Mouse (Mus musculus): ENCODE data around the gene Fam69b. TPM values are rescaled to one million over a fixed set of nuclear protein-coding genes. Genes with fewer than 3 reads are reported as not detected.

The Fam69b gene
- 128 and 136 TPM in 2 replicates for polyA plus RNA-seq (2014; fragmentation: Nextera tagmentation; extraction: Ambion mirVana)

DNA sequence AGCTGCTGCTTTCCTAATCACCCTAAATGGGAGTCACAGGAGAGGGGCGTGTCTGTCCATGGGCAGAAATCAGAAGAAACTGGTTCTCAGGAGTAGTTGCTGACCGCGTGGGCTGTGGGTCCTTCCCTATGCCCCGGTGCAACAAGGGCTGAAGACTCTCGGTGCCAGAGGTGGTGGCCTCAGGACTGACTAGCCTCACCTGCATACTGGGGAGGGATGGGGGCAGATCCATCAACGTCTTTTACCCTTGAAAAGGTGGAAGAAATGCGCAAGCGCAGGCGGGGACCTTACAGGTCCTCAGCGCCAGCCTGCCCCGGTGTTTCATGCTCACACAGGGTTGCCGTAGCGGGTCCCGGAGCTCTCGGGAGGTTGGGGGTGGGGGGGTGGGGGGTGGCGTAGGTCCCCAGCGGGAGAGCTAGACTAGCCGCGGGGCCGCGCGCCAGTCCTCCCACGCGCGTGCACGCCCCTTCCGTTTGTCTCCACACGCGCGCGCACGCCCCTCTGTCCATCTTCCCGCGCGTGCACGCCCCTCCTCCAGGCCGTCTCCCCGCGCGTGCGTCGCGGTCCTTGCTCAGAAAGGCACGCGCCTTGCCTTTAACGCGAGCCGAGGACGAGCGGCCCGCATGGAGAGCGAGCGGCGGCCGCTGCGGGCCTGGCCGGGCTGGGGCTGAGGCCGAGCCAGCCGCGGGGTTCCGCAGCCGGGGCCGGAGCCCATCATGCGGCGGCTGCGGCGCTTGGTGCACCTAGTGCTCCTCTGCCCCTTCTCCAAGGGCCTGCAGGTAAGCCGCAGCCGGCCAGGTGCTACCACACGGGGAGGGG lies at the start of gene Fam69b:
Fam69b (plus strand) TSS at position 537 of the 819 bp plus-strand sequence.
- under 1% methylated on average over 69 of the region's 70 CpGs for WGBS
- Histone ChIP-seq H3K27ac (peak within 1 kb of the TSS; percentile 92), H3K4me1 (replicated peaks; ENCODE audit: control insufficient read depth, insufficient read depth, low read length) (peaks cover 39% of the 10 kb centered on the region)

DNA sequence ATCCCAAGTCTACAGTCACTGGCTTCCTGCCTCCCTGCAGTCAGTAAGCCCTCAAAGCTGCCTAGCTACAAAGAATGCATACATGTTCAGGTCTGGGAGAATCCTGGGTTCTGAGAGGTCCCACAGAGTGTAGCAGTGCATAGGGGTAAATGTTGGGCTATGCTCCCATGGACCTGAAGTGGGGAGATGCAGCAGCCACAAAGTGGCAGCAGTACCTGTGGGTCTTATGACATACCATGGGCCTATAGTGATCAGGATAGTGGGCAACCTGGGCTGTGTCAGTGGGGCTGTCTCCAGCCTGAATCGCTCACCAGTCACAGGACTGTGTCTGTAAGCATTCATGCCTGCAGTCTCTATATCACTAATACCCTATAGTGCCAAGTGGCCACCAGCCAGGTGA lies 48.5 kb upstream of the Fam69b start, which contains the start of gene Egfl7:
Egfl7 (plus strand) TSS at position 301 of the 400 bp plus-strand sequence.
- WGBS: 100% methylated on average over 1 of the region's 1 CpGs
- Histone ChIP-seq H3K27me3 (ENCODE audit: control insufficient read depth, insufficient read depth, low read length) (no peaks in the 10 kb centered on the region), H3K4me2 (replicated peaks) (no peak within 1 kb of the TSS), H3K4me1 (replicated peaks; ENCODE audit: control insufficient read depth, insufficient read depth, low read length) (no peaks in the 10 kb centered on the region), H3K36me3 (replicated peaks; ENCODE audit: control insufficient read depth, insufficient read depth) (no peaks in the 10 kb centered on the region), H3K9ac (no peak within 1 kb of the TSS), H3K9me3 (ENCODE audit: control insufficient read depth, low read length) (no peaks in the 10 kb centered on the region), H3K4me3 (replicated peaks; ENCODE audit: low read length) (no peak within 1 kb of the TSS), H3K27ac (0 out of 2 replicates have a peak within 1 kb of the TSS, but pooled peaks have one; percentile 26)
- ATAC-seq (ENCODE audit: low FRiP score) (no peak), DNase-seq (ENCODE audit: low spot score) (no peak)

More for the DNA sequence above, at the start of gene Fam69b:
- H3K9me3 ChIP-seq (ENCODE audit: control insufficient read depth, low read length): no peaks in the 10 kb centered on the region
- H3K36me3 ChIP-seq (replicated peaks; ENCODE audit: control insufficient read depth, insufficient read depth): 0 out of 2 replicates have a peak, but pooled peaks cover 3% of the 10 kb centered on the region
- peak within 1 kb of the TSS; percentile 64 for H3K4me3 ChIP-seq (replicated peaks; ENCODE audit: low read length)
- no peaks in the 10 kb centered on the region for H3K27me3 ChIP-seq (ENCODE audit: control insufficient read depth, insufficient read depth, low read length)
- H3K9ac ChIP-seq: peak within 1 kb of the TSS; percentile 98
- ATAC-seq (ENCODE audit: low FRiP score): peak; percentile 77
- DNase-seq (ENCODE audit: low spot score): peak; percentile 92
- H3K4me2 ChIP-seq (replicated peaks): peak within 1 kb of the TSS; percentile 90

DNA sequence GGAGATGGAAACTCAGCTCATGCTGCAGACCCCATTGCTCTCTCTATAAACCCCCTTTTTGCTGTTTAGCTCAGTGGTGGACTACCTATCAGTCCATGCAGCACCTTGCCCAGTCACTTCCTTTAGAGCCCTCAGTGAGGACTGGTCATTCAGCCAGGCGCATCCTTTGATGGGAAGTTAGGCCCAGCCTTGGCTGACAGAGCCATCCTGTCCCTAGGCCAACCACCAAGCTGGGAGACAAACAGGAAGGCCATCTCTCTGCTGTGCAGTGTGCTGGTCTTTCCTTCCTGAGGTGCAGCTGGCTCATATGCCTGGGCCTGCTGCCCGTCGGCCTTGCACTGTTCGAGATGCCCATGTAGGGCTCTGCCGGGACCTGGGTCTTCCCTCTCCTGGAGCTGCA lies 47.5 kb upstream of the Fam69b start:
- H3K4me3 ChIP-seq (replicated peaks; ENCODE audit: low read length): no peak overlapping the region

DNA sequence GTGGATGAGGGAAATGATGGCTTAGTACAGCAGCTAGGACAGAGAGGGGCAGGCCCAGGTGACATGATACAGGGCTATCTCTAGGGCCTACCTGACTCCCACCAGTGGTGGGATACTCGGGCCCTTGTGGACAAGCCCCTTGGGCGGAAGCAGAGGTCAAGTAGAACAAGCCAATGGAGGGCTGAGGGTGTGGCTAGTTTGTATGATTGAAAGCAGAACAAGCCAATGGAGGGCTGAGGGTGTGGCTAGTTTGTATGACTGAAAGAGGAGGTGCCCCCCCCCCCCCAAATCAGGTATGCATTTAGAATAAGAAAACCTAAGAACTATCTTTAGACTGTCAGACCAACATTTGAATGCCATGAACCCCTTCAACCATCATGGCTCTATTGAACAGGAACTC lies 46.1 kb upstream of the Fam69b start:
- H3K36me3 ChIP-seq (replicated peaks; ENCODE audit: control insufficient read depth, insufficient read depth): no peaks in the 10 kb centered on the region
- no peak overlapping the region for H3K9ac ChIP-seq
- no peaks in the 10 kb centered on the region for H3K9me3 ChIP-seq (ENCODE audit: control insufficient read depth, low read length)
- no peak overlapping the region for H3K4me3 ChIP-seq (replicated peaks; ENCODE audit: low read length)
- no peak overlapping the region for H3K27ac ChIP-seq
- ATAC-seq (ENCODE audit: low FRiP score) (no peak), DNase-seq (ENCODE audit: low spot score) (no peak)
- H3K4me1 ChIP-seq (replicated peaks; ENCODE audit: control insufficient read depth, insufficient read depth, low read length): peaks cover 11% of the 10 kb centered on the region
- H3K4me2 ChIP-seq (replicated peaks): no peak overlapping the region
- WGBS: 61% methylated on average over 2 of the region's 2 CpGs
- no peaks in the 10 kb centered on the region for H3K27me3 ChIP-seq (ENCODE audit: control insufficient read depth, insufficient read depth, low read length)

More for the DNA sequence above, 47.5 kb upstream of the Fam69b start:
- Histone ChIP-seq H3K27me3 (ENCODE audit: control insufficient read depth, insufficient read depth, low read length) (no peaks in the 10 kb centered on the region), H3K9ac (no peak overlapping the region), H3K9me3 (ENCODE audit: control insufficient read depth, low read length) (no peaks in the 10 kb centered on the region), H3K4me2 (replicated peaks) (no peak overlapping the region), H3K36me3 (replicated peaks; ENCODE audit: control insufficient read depth, insufficient read depth) (no peaks in the 10 kb centered on the region), H3K27ac (no peak overlapping the region), H3K4me1 (replicated peaks; ENCODE audit: control insufficient read depth, insufficient read depth, low read length) (no peaks in the 10 kb centered on the region)
- 93% methylated on average over 5 of the region's 5 CpGs for WGBS
- no peak for ATAC-seq (ENCODE audit: low FRiP score)
- DNase-seq (ENCODE audit: low spot score): no peak

DNA sequence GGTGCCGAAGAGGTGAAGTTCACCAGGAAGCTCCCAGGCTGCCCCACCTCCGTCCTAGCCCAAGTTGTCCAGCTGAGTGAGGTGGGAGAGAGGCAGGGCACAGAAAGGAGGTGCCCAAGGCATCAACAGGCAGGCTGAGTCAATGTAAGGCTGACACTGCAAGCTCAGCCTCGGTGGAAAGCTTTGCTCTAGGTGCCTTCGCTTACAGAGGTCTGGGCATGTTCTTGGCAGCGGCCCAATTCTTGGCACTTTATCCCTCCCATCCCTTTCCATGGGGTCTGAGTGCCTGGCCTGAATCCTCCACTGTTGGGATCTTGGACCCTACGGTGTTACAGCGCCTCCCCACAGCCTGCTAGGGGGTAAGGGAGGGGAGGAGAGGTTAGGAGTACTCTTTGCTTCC lies 45.5 kb upstream of the Fam69b start:
- Histone ChIP-seq H3K27ac (0 out of 2 replicates have a peak overlapping the region, but pooled peaks have one; percentile 12), H3K4me1 (replicated peaks; ENCODE audit: control insufficient read depth, insufficient read depth, low read length) (peaks cover 13% of the 10 kb centered on the region), H3K4me2 (replicated peaks) (no peak overlapping the region), H3K9me3 (ENCODE audit: control insufficient read depth, low read length) (no peaks in the 10 kb centered on the region), H3K4me3 (replicated peaks; ENCODE audit: low read length) (no peak overlapping the region), H3K36me3 (replicated peaks; ENCODE audit: control insufficient read depth, insufficient read depth) (no peaks in the 10 kb centered on the region), H3K27me3 (ENCODE audit: control insufficient read depth, insufficient read depth, low read length) (no peaks in the 10 kb centered on the region), H3K9ac (no peak overlapping the region)
- 71% methylated on average over 7 of the region's 7 CpGs for WGBS
- DNase-seq (ENCODE audit: low spot score) (no peak), ATAC-seq (ENCODE audit: low FRiP score) (no peak)

DNA sequence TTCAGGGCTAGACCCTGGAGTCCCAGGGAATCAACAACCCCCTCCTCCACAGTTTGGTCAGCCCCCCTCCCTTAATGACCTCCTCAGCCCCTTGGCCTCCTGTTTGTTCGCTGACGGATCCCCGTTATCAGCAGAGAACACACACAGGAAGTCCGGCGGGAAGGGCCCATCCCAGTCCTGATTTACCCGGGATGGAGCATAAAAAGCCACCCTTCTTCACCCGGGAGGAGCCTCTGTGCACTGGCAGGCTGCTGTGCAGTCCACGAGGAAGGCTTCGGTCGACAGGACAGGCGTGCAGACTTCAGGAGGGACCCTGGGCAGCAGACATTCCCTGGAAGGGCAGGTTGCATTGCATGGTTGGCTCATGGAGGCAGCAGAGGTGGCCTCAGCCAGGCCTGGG lies 44.6 kb upstream of the Fam69b start:
- H3K4me2 ChIP-seq (replicated peaks): no peak overlapping the region
- WGBS: 78% methylated on average over 11 of the region's 11 CpGs
- no peak for ATAC-seq (ENCODE audit: low FRiP score)
- DNase-seq (ENCODE audit: low spot score): no peak
- no peaks in the 10 kb centered on the region for H3K36me3 ChIP-seq (replicated peaks; ENCODE audit: control insufficient read depth, insufficient read depth)
- peaks cover 13% of the 10 kb centered on the region for H3K4me1 ChIP-seq (replicated peaks; ENCODE audit: control insufficient read depth, insufficient read depth, low read length)
- H3K27ac ChIP-seq: peak overlapping the region; percentile 47
- no peaks in the 10 kb centered on the region for H3K27me3 ChIP-seq (ENCODE audit: control insufficient read depth, insufficient read depth, low read length)
- H3K9ac ChIP-seq: peak overlapping the region; percentile 34; the same call in 1 of the 2 replicates
- H3K4me3 ChIP-seq (replicated peaks; ENCODE audit: low read length): peak overlapping the region; percentile 19; the same call in 1 of the 2 replicates
- H3K9me3 ChIP-seq (ENCODE audit: control insufficient read depth, low read length): no peaks in the 10 kb centered on the region

DNA sequence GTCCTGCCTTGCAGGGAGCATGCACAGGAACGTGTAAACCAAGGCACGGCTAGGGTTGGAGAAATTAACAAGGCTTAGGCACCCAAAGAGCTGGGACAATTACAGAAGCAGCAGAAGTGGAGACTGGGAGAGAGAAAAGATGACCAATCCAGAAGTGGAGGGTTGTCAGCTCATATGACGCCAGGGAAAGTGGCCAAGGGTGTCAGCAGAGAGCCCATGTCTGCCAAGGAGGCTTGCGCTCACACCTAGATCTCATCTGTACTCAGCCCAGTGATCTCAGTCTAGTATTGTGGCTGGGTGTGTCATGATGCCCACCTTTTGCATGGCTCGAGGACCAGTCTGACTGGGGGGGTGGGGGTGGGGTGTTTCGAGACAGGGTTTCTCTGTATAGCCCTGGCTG lies 42.5 kb upstream of the Fam69b start:
- H3K27ac ChIP-seq: 0 out of 2 replicates have a peak overlapping the region, but pooled peaks have one; percentile 36
- no peak for DNase-seq (ENCODE audit: low spot score)
- no peak for ATAC-seq (ENCODE audit: low FRiP score)

DNA sequence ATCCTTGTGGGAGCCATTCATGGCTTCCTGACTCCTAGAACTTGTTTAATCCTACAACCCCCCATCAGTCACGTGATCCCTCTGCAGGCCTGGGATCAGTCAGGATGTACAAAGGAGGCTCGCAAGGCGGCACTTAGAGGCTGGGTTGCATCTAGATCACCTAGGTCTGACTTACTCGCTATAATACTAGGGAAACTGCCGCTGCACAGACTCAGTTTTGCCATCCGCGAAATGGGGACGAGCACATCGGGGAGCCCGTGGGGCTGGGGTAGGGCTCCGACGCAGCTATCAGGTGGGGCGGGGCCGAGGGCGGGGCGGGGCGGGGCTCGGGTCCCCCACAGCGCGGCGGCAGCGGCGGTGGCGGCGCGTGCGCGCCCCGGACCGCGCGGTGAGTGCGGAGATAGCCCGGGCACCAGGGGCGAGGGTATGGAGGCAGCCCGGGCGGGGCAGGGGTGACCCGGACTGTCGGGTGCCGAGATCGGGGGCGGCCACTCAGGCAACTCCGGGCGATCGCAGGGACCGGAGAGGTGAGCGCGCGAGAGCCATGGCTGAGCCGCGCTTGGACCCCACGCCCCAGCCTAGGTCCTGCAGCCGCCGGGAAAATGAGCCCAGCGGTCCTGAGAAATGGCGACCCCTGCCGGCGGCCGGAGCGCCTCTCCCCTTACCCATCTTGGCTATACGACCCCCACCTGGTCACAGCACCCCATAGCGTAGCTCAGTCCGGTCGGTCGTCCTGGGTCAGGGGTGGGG lies 41.8 kb upstream of the Fam69b start, which contains the start of gene Gm20532:
Gm20532 (plus strand) TSS at position 346 of the 750 bp plus-strand sequence.
- 1% methylated on average over 58 of the region's 65 CpGs for WGBS
- H3K4me3 ChIP-seq (replicated peaks; ENCODE audit: low read length): peak within 1 kb of the TSS; percentile 59
- H3K9me3 ChIP-seq (ENCODE audit: control insufficient read depth, low read length): no peaks in the 10 kb centered on the region
- H3K9ac ChIP-seq: peak within 1 kb of the TSS; percentile 73
- no peaks in the 10 kb centered on the region for H3K27me3 ChIP-seq (ENCODE audit: control insufficient read depth, insufficient read depth, low read length)
- peak within 1 kb of the TSS; percentile 87 for H3K4me2 ChIP-seq (replicated peaks)
- DNase-seq (ENCODE audit: low spot score) (peak; percentile 66), ATAC-seq (ENCODE audit: low FRiP score) (peak; percentile 84)
- H3K36me3 ChIP-seq (replicated peaks; ENCODE audit: control insufficient read depth, insufficient read depth): no peaks in the 10 kb centered on the region
- peaks cover 13% of the 10 kb centered on the region for H3K4me1 ChIP-seq (replicated peaks; ENCODE audit: control insufficient read depth, insufficient read depth, low read length)
- peak within 1 kb of the TSS; percentile 36; the same call in 1 of the 2 replicates for H3K27ac ChIP-seq

More for the DNA sequence above, 42.5 kb upstream of the Fam69b start:
- no peaks in the 10 kb centered on the region for H3K27me3 ChIP-seq (ENCODE audit: control insufficient read depth, insufficient read depth, low read length)
- WGBS: 67% methylated on average over 6 of the region's 6 CpGs
- no peaks in the 10 kb centered on the region for H3K36me3 ChIP-seq (replicated peaks; ENCODE audit: control insufficient read depth, insufficient read depth)
- H3K4me1 ChIP-seq (replicated peaks; ENCODE audit: control insufficient read depth, insufficient read depth, low read length): peaks cover 13% of the 10 kb centered on the region
- no peak overlapping the region for H3K4me2 ChIP-seq (replicated peaks)
- no peaks in the 10 kb centered on the region for H3K9me3 ChIP-seq (ENCODE audit: control insufficient read depth, low read length)
- H3K4me3 ChIP-seq (replicated peaks; ENCODE audit: low read length): peak overlapping the region; percentile 59
- H3K9ac ChIP-seq: 0 out of 2 replicates have a peak overlapping the region, but pooled peaks have one; percentile 10

DNA sequence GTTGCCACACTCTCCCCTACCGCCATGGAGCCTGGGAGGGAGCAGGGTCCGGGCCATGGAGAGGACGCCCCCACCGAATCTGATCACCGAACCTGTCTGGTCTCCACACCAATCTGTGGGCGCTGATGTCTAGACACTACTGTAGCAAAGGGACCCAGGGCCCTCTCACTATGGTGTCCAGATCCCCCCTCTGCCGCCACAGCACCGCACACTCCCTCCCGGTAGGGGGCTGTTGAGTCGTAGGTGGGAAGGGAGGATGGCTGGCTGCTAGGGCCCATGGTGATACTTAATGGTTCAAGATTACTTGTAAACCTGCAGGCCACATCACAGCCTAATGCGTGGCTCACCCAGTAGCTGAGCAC lies 41.2 kb upstream of the Fam69b start:
- H3K9ac ChIP-seq: peak overlapping the region; percentile 73
- no peak for DNase-seq (ENCODE audit: low spot score)
- 5% methylated on average over 11 of the region's 11 CpGs for WGBS
- no peak; the same call in 1 of the 2 replicates for ATAC-seq (ENCODE audit: low FRiP score)
- no peaks in the 10 kb centered on the region for H3K27me3 ChIP-seq (ENCODE audit: control insufficient read depth, insufficient read depth, low read length)
- no peaks in the 10 kb centered on the region for H3K9me3 ChIP-seq (ENCODE audit: control insufficient read depth, low read length)
- H3K4me1 ChIP-seq (replicated peaks; ENCODE audit: control insufficient read depth, insufficient read depth, low read length): peaks cover 13% of the 10 kb centered on the region
- peak overlapping the region; percentile 87 for H3K4me2 ChIP-seq (replicated peaks)
- H3K27ac ChIP-seq: peak overlapping the region; percentile 23; the same call in 1 of the 2 replicates
- H3K4me3 ChIP-seq (replicated peaks; ENCODE audit: low read length): peak overlapping the region; percentile 59
- no peaks in the 10 kb centered on the region for H3K36me3 ChIP-seq (replicated peaks; ENCODE audit: control insufficient read depth, insufficient read depth)
